Mouse (Mus musculus): ENCODE measurements around the gene Tmem150a. TPM values are rescaled to one million over a fixed set of nuclear protein-coding genes. Genes with fewer than 3 reads are reported as not detected.
A peak's percentile ranks its signal among the peaks of the same experiment; 100 is the strongest.

Tmem150a gene
- total RNA-seq, 2 experiments from 2014 or later, result 0.33 to 1.2 TPM

DNA sequence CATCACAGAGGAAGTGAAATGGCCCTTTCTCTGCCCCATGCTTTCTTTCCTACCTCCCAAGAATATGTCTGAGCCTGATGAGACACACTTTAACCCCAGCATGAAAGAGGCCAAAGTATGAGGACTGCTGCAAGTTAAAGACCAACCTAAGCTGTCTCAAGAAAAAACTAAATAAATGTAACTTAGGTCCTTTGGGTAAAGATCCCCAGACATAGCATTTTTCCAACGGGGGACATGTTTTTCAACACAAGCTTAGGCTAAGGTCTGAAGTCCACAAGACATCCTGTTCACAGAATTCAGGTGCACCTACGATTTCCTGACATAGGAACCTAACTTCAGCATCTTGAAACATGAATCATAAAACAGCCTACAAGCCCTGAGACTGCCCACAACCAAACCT is 5.0 kb upstream of the Tmem150a start:
- no peak for ATAC-seq (replicated peaks; ENCODE audit: poor library complexity)

DNA sequence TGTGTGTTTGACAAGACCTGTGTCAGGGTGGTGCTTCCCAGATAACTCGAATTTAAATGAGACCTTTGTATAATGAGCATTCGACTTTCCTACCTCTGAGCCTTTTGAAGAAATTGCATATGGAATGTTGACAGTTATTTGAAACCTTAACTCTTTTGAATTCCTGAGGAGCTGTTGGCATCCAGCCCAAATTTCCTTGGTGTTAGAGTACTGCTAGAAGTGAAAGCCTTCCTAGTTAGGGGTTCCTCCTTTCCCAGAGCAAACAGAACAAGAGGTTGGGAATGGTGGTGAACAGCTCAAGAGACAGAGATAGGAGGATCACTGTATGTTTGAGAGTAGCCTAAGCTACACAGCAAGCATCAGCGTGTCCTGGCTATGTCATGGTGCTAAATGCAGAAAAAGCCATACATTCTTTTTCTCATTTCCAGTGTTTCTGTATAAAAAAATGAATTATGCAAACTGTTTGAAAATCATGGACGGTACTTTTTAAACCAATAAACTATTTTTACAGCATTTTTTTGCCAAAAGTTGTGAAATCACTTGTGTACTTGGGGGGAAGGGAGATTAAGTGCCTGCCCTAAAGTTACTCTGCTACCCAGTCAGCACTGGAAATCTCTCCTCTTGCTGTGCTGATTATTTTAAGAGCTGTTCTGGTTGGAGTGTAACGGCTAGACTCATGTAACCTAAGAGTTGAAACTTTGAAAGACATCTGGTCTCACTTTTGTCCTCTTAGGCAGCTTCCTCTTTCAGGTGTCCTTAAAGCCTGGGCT is 2.4 kb upstream of the Tmem150a start:
- no peak for ATAC-seq (replicated peaks; ENCODE audit: poor library complexity)

DNA sequence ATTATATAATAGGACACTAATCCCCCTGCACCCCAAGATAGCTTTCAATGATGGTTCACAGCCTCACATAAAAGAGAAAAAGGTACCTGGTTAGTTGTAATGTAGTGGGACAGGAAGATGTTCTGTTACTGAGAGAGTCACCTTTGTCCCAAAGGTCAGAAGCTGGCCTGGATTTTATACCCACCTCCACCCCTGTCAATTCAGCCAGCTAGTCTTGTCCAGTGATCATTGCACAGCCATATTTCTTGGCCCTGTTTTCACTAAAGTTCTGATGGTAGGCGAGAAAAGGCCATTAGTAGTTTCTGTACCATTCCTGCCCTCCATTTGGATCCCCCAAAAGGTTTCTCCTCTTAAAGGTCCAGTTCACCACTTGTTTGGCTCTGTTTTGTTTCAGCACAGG is 1.2 kb upstream of the Tmem150a start:
- no peak for ATAC-seq (replicated peaks; ENCODE audit: poor library complexity)

DNA sequence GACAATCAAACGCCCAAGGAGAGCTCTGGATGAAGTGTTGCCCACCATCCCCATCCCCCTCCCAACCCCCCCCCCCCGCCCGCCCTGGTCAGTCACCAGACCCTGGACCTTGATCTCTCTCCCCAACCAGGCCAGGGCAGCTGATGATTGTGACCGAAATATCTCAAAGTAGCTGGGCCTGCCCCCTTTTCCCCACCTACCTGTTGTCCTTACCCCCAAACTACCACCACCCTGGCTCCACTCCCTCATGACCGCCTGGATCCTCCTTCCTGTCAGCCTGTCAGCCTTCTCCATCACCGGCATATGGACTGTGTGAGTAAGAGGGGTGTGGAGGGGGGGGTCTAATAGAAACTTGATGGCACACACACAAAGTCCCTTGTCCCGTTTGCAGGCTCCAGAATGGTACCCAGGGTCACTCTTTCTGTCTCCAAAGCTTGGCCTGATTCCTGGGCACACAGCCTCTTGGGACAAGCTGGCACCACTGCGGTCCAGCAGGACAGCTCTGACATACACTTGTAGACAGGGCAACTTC is 820 bp downstream of the Tmem150a start:
- no peak for ATAC-seq (replicated peaks; ENCODE audit: poor library complexity)

DNA sequence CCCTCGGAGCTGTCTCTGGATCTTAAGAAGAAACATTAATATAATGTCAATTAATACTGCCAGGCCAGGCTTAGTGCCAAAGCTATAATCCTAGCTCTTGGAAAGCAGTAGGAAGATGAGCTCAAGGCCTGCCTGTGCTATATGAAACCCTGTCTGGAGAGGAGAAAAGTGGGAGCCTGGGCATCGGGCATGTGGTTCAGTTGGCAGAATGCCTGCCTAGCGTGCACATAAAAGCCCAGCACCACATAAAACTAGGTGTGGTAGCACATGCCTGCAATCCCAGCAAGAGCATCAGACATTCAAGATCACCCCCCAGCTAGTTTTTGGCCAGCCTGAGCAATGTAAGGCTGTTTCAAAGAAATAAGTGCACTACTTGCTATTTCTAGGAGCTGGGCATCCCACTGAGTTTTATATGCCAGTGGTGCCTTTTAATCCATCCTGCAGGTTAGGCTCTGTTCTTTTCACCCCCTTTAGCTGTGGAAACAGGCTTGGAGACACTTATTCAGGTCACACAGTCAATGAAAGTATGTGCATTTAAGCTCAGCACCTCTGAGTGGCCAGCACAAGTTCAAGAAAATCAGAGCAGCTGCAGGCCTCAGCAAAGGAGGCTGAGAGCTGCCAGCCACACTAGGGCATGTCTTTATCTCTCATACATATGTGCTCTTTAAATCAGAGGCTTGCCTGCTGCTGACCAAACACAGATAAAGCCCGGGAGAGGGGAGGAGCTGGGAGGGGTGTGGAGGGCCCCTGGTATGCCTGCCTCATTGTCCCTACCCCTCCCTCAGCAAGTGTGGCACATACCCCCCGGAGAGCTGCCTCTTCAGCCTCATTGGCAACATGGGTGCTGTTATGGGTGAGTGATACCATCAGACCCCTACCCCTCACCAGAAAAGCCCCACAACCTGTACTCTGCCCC is 2.2 kb downstream of the Tmem150a start:
- ATAC-seq (replicated peaks; ENCODE audit: poor library complexity), result peak; percentile 51

DNA sequence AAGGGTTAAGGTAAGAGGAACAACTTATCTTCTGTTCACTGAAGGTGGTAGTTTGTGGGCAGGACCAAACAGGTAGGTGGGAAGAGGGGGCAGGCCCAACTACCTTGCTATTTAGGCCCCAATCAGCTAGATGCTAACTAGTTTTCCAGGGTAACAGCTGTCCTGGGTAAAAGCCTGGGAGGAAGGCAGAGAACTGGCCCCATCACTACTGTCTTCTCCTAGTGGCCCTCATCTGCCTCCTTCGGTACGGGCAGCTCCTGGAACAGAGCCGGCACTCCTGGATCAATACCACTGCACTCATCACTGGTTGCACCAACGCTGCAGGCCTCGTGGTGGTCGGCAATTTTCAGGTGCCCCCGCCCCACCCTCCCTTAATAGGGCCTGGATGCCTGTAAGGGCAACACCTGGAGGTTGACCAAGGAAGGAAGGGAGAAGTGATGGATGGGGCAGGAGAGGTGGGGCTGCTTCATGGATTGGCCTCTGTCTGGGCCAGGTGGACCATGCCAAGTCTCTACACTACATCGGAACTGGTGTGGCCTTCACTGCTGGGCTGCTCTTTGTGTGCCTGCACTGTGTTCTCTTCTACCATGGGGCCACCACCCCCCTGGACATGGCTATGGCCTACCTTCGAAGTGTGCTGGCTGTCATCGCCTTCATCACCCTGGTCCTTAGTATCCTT is 3.0 kb downstream of the Tmem150a start:
- no peak for ATAC-seq (replicated peaks; ENCODE audit: poor library complexity)

DNA sequence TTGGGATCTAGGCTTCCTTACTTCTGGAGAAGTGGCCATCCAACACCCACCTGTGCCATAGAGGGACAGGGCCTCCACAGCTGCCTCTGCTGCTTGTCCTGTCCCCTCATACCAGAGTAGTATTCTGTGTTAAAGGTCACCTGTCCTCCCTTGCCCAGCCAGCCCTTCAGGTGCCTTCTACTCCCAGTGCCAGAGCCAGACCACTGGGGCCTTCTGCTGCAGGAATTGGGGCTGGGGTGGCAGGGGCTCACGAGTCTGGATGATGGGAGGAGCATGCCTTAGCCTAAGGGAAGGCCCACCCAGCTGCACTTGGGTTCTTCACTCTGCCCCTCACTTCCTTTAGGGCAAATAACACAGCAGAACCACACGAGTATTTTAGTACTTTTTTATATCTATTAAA is 4.1 kb downstream of the Tmem150a start:
- no peak for ATAC-seq (replicated peaks; ENCODE audit: poor library complexity)

DNA sequence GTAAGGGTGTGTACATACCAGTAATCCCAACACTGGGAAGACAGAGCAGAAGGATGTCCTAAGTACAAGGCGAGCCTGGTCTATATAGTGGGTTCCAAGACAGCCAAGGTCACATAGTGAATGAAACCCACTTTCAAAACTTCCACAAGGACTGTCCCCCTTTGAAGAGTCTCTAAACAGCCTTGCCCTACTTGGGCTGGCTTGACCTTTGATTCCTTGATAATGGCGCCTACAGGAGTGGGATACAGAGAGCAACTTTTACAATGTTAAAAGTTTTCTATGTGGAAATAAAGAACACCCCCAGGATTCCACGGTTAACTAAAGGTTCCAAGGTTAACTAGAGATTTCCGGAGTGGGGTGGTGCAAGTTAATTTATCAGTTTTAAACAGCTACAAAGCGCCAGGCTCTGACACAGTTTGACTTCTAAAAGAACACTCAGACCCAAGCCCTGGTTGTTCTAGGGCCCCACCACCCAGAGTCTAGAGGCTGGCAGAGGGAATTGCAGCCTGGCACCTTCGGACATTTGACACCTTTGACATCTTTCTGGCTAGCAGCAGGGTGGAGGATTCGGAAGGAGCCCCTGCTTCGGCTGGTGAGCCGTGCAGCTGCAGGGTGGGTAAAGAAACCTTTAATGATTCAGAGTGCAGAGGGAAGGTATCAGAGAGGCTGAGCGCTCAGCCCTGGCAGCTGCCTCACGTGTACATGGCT is 4.8 kb downstream of the Tmem150a start:
- ATAC-seq (replicated peaks; ENCODE audit: poor library complexity), result no peak

DNA sequence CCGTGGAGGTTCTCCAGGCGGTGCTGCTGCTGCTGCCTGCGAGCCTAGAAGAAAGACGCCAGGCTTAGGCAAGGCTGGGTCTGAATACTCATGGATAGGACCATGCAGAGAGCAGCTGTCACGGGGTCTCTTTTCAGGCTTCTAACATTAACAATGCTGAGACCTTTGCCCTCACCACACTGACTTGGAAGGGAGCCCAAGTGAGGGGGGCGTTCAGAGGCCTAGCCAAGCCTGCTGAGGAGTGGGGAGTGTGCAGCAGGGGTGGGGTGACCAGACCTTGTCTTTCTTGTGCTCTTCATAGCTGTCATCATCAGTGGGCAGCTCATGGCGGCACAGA is 5.3 kb downstream of the Tmem150a start:
- ATAC-seq (replicated peaks; ENCODE audit: poor library complexity), result no peak

DNA sequence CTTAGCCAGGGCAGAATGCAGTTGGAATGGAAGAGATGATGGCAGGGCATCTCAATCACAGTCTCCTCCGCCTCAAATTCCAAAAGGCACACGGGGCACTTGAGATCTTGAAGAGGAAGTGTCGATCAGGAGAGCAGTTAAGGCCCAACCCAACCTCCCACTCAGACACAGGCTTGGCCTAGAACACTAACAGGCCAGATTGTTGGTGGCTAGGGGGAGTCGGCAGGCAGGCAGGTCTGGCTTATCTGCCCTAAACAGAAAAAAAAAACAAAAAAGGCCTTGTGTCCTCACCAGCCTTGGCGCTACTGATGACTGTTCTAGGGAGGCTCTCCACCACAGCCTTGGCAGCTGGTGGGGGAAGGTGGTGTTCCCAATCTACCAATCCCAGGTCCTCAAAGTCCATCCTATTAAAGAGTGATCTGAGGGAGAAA is 5.9 kb downstream of the Tmem150a start:
- ATAC-seq (replicated peaks; ENCODE audit: poor library complexity), result peak; percentile 37

DNA sequence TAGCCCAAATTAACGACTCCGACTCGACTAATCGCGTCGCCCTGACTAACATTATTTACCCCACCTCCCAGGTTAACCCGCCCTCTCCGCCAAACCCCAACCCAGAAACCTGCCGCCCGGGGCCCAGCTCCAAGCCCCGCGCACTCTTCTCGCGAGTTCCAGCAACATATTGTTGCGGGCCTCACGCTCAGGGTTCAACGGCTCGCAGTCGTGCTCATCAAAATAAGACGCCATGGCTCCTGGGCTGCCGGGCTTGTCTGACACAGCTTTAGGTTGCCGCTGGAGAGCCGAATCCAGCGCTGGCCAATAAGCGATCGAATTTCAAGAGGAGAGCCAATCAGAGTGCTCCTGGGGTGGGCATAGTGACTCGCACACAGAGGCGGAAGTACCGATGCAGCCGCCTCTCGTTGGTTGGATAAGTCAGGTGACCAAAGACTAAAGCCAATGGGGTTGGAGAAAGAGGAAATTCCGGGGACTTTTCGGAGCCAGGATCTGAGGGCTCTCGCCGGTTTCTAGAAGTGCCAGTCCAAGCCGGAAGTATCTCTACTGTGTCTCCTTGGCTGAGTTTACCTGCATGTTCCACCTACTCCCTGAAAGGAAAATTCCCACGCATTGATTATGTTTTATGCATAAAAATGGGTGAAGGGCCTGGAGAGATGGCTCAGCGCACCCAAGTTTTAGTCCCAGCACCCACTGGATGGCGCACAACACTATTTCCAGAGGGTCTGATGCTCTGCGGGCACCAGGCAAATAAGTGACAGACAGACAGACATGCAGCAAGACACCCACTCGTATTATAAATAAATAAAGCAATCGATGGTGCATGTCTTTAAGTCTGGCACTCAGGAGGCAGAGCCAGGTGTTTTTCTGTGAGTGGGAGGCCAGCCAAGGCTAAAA is 7.1 kb downstream of the Tmem150a start:
- ATAC-seq (replicated peaks; ENCODE audit: poor library complexity), result peak; percentile 86

DNA sequence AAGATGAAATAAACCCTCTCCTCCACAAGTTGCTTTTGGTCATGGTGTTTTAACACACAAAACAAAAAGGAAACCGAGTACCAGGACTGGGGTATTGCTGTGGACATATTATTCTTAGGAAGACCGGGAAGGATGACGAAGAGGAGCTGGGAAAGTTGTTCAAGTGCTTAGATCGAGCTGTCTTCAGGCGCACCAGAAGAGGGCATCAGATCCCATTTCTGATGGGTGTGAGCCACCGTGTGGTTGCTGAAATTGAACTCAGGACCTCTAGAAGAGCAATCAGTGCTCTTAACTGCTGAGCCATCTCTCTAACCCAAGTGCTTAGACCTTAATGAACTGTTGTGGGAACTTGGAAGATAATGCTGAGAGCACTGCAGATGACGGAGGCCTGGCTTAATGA is 8.8 kb downstream of the Tmem150a start:
- ATAC-seq (replicated peaks; ENCODE audit: poor library complexity), result no peak

DNA sequence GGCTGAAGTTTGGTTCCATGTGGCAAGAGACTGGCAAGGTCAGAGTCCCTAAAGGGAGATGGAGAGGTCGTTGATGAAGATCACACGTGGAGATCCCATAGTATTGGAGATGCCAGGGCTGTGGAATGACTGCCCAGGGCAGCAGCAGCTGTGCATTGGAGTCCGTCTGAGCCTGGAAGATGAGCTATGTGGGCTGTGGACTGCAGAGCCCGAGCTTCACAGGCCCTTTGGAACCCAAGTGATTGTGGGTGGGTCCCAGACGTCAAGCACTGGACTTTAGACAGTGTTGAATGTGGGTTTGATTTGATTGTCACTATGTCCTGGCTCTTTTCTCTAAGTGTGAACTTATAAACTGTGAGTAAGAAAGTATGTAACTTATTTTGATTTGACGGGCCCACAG is 9.7 kb downstream of the Tmem150a start:
- ATAC-seq (replicated peaks; ENCODE audit: poor library complexity), result no peak

DNA sequence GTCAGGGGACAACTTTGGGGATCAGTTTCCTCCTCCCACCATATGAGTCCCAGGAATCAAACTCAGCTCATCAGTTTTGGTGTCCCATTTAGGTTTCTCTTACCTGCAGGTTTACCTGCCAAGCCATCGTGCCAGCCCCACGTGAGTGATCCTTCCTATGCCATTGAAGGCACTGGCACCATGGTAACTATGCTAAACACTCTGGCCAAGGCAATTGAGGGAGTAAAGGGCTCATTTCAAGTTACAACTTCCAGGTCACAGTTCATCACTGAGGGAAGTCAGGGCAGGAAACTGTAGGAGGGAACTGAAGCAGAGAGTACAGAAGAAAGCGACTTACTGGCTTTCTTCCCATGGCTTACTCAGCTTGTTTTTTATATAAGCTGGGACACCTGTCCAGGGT is 11.1 kb downstream of the Tmem150a start:
- ATAC-seq (replicated peaks; ENCODE audit: poor library complexity), result no peak

DNA sequence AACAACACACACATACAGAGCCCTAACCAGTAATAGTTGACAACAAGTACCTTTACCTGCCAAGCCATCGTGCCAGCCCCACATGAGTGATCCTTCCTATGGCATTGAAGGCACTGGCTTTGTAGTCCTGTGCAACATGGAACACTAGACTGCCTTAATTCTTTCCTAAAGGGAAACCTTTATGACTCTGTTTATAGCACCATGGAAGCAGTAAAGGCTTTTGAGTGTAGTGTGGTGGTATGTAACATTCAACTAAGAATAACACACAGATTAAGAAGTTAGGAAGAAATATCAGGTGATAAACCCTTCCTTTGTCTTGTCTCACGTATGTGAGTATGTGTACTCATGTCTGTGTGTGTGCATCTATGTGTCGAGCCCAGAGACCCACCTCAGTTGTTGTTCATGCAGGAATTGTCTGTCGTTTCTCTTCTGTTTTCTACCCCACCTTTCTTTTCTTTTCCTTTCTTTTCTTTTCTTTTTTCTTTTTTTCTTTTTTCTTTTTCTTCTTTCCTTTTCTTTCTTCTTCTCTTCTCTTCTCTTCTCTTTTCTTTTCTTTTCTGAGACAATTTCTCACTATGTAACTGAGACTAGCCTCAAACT is 11.7 kb downstream of the Tmem150a start, which contains the start of gene Rnf181:
Gene Rnf181, minus strand, starts transcription at position 113 of the 600 bp plus-strand sequence.
- ATAC-seq (replicated peaks; ENCODE audit: poor library complexity), result no peak

DNA sequence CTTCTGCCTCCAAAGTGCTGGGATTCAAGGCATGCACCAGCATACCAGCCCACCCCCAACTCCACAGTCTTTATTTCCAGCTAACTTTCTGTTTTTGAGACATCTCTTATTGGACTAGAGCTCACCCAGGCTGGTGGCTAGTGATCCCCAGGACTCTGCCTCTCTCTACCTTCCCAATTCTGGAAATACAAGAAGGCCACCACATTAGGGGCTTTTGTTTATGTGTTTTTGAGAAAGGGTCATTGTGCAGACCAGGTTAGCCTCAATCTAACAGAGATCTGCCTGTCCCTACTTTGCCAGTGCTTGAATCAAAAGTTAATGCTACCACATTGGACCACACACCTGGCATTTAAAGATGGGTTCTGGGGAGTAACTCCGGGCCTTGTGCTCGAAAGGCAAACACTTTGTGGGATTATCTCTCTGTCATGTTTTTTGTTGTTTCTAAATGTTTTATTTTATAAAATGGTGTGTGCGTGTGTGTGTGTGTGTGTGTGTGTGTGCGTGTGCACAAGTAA is 12.3 kb downstream of the Tmem150a start:
- ATAC-seq (replicated peaks; ENCODE audit: poor library complexity), result no peak

DNA sequence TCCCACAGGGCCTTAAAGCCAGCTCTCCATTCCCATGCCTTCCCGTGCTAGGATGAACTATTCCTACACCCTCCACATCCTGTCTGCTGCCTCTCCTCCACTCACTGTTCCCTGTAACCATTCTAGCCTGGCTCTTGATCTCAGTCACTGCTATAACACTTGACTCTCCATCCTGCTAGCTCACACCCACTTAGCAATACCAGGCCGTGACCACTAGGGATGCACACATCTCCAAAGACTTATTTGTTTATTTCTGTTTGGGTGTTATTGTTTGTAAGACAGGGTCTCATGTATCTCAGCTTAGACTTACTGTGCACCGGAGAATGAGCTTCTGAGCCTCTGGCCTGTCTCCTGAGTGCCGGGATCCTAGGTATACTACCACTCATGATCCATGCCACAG is 14.3 kb downstream of the Tmem150a start:
- peak; percentile 51 for ATAC-seq (replicated peaks; ENCODE audit: poor library complexity)

DNA sequence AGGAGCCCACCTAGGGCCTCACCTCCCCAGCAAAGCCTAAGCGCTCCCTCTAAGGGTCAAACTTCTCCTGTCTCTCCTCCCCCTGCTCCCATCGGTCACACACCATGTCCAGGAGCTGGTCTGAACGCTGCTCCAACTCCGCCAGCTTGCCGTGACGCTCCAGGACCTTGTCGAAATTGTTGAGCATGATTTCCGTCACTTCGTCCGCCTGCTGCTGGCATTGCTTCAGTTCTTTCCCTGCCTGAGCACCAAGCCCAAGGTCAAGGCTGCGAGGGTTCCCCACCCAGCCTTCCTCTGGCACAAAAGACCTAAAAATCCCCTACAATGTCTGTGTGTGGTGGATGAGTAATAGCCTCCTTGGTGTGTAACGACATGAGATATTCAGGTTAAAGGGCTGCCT is 14.8 kb downstream of the Tmem150a start:
- ATAC-seq (replicated peaks; ENCODE audit: poor library complexity), result no peak

DNA sequence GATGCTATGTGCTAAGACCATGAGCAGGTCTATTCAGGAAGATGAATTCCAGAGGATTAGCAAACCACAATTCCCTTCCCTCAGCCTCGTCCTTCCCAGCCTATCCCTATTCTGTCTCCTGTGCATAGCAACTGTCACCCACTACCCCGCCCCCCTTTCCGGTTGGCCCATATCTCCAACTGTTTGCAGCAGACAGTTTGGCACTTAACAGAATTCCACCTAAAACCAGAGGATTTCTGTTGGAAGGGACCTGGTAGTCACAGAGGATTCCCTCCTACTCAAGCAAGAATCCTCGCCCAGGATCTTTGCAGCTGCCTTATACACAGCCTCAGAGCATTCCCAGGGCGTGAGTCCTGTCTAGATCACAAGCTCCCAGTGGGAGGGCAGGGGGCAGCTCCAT is 15.9 kb downstream of the Tmem150a start:
- no peak for ATAC-seq (replicated peaks; ENCODE audit: poor library complexity)

All from megakaryocyte progenitor cell, adult 5-6 weeks (primary cell).